Mouse (Mus musculus) left cerebral cortex, adult 2 months (tissue): ENCODE measurements at regions not wholly inside any gene's neighbourhood (a gene's known extent, or its start where the extent isn't known, plus 50 kb on each side); places are given as distances from the start of the nearest gene placed in this dataset.

Experiments
- DNase-seq, 2 experiments: peaks; one replicate each; pipeline ENCODE4 v3.0.0; 2021 to 2022; ENCODE audit warnings: low spot score in 2 of 2, mixed read lengths in 1 of 2; ENCODE audit errors: extremely low spot score in 1 of 2
- H3K27ac ChIP-seq: fragments of 200-600 bp; 2 replicates; pipeline ENCODE4 v1.8.1; 2022
- H3K4me3 ChIP-seq: fragments of 200-600 bp; 2 replicates; pipeline ENCODE4 v1.8.1; 2022
- CTCF ChIP-seq: fragments of 200-600 bp; IDR thresholded peaks from 2 replicates; pipeline ENCODE4 v1.8.1; 2022; ENCODE audit warnings: antibody characterized with exemption, mild to moderate bottlenecking, moderate library complexity
- intact Hi-C: fragments of 180-260 bp; cut with DNase I; formaldehyde crosslinking; loops from one replicate; pipeline ENCODE4 v1.15.1; 2025

GRCm38 (mm10) chr15:97571885-97572284 is 133.7 kb downstream of the Rpap3 start:
- no peak overlapping the region for H3K4me3 ChIP-seq
- no peak for DNase-seq
- TF ChIP-seq CTCF: no peak
- H3K27ac ChIP-seq: no peak overlapping the region
- intact Hi-C loops: no loop called here

DNA sequence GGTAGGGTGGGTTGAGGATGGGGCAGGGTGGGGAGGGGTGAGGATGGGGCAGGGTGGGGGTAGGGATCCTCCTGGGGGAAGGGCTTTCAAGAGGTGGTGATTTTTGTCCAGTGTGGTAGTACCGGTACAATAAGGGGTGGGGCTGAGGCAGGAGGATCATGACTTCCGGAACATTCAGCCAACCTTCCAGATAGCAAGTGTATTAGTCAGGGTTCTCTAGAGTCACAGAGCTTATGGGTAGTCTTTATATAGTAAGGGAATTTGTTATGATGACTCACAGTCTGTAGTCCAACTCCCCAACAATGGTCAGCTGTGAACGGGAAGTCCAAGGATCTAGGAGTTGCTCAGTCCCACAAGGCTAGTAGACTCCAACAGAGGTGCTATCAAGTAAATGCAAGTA is 145.5 kb downstream of the Rpap3 start:
- intact Hi-C loops: no loop called here
- no peak for DNase-seq
- H3K27ac ChIP-seq: no peak overlapping the region
- no peak overlapping the region for H3K4me3 ChIP-seq
- no peak for TF ChIP-seq CTCF

DNA sequence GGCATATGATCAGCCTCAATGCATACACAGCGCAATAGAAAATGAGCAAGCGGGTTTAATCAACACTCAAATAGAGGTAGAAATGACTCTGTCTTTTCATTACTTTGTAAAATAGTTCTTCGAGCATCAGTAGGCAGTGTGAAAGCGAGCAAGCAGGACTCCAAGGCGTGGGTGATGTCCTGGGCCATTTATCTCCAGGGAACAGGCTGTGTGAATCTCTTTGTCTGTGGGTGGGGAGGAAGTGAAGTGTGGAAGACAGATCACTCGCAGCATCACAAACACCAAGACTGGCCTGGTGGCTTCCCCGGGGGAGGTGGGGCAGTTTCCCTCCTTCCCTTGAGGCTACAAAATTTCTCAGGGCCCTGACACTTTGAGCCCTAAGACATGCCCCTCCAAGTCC is 146.9 kb downstream of the Rpap3 start:
- no peak for TF ChIP-seq CTCF
- no peak for DNase-seq
- no peak overlapping the region for H3K27ac ChIP-seq
- no peak overlapping the region for H3K4me3 ChIP-seq
- intact Hi-C loops: no loop called here

GRCm38 (mm10) chr15:97548354-97548753 is 157.3 kb downstream of the Rpap3 start:
- intact Hi-C loops: no loop called here
- no peak; the same call in 1 of the 2 replicates for TF ChIP-seq CTCF

GRCm38 (mm10) chr15:97545034-97545433 is 160.6 kb downstream of the Rpap3 start:
- intact Hi-C loops: no loop called here
- DNase-seq: no peak
- H3K27ac ChIP-seq: no peak overlapping the region
- H3K4me3 ChIP-seq: no peak overlapping the region
- peak; percentile 14 for TF ChIP-seq CTCF

More at GRCm38 (mm10) chr15:97548354-97548753, 157.3 kb downstream of the Rpap3 start:
- no peak overlapping the region for H3K4me3 ChIP-seq
- no peak overlapping the region for H3K27ac ChIP-seq
- no peak for DNase-seq

- Histone ChIP-seq H3K27ac (no peak overlapping the region), H3K4me3 (no peak overlapping the region)
- intact Hi-C loops: no loop called here
- no peak for DNase-seq
- TF ChIP-seq CTCF: no peak
Observed at GRCm38 (mm10) chr15:97541646-97542045, 164.0 kb downstream of the Rpap3 start.

- TF ChIP-seq CTCF: no peak; the same call in 1 of the 2 replicates
- DNase-seq: no peak
- intact Hi-C loops: no loop called here
- no peak overlapping the region for H3K4me3 ChIP-seq
- no peak overlapping the region for H3K27ac ChIP-seq
Observed at GRCm38 (mm10) chr15:97536145-97536544, 169.5 kb downstream of the Rpap3 start.

DNA sequence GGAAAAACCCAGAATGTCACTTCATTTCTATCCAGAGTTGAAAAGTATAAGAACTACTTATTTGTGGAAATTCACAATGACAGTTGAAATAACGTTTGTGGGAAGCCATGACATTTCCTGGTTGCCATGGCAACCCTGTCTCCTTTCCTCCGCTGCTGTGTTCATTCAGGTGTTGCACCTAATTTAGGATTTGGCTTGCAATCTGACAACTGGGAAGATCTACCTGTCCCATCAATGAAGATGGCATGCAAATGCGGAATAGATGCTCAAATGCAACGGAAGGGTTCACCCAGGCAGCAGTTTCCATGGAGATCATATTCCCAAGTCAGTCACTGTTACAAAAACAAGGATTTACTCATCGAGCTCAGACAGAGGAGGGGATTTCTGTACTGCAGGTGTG is 170.7 kb downstream of the Rpap3 start:
- Histone ChIP-seq H3K27ac (no peak overlapping the region), H3K4me3 (no peak overlapping the region)
- TF ChIP-seq CTCF: no peak
- intact Hi-C loops: no loop called here
- peak in 1 of 2 experiments; percentile 13 for DNase-seq

GRCm38 (mm10) chr15:97533553-97534291 is 171.9 kb downstream of the Rpap3 start:
- no peak for TF ChIP-seq CTCF
- no peak for DNase-seq
- intact Hi-C loops: no loop called here
- Histone ChIP-seq H3K27ac (no peak overlapping the region), H3K4me3 (no peak overlapping the region)

- no peak overlapping the region for H3K4me3 ChIP-seq
- no peak for DNase-seq
- no peak overlapping the region for H3K27ac ChIP-seq
- intact Hi-C loops: no loop called here
- TF ChIP-seq CTCF: no peak
Observed at GRCm38 (mm10) chr15:97532346-97532910, 173.2 kb downstream of the Rpap3 start.

DNA sequence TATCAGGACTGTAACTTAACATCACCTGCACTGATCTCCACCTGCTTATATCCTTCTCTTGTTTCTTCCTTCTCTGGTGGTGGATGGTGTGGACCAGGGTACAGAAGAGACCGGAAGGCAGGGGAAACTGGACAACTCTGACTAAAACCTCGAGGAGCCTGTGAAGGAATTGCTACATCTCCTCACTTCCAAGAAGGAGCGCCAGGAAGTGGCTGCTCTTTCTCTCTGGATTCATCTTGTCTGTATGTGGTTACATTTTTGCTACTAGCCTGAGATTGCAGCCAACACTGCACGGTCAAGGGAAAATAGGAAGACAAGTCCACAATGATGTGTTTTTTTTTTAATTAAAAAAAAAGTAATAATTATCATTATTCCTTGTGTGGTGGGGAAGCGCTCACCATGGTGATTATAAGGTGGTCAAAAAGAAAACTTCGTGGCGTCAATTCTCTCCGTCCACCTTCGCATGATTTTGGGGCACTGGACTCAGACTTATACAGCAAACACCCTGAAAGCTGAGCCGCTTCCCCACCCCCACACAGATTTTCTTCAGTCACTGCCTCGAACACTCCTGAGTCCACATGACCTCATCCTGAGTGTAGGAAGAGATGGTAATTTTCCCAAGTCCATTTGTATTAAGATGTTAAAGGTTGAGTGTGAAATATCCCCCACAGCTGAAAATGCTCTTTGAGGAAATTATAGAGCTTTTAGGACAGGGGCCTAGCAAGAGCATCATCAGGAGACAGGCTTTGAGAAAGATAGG is 177.2 kb downstream of the Rpap3 start:
- intact Hi-C loops: no loop called here
- DNase-seq: no peak
- Histone ChIP-seq H3K4me3 (no peak overlapping the region), H3K27ac (no peak overlapping the region)
- TF ChIP-seq CTCF: no peak

DNA sequence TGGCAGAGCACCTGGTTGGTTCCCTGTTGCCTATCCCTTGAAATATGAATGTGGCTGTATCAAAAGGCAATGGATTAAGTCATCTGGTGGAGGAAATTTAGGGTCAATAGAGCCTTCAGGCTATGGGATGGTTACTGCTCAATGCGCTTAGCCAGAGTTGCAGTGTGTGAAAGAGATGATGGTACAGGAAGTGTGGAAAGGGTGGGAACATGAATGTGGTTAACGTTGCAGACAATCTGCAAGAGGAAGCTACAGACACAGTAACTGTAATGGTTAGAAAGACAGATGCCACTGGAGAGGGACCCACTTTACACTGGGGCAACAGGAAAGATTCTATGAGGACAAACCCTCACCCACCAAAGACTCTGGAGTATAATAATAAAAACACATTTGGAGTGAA is 185.2 kb downstream of the Rpap3 start:
- no peak for DNase-seq
- intact Hi-C loops: no loop called here
- H3K27ac ChIP-seq: no peak overlapping the region
- no peak for TF ChIP-seq CTCF
- no peak overlapping the region for H3K4me3 ChIP-seq
